Mouse (Mus musculus): Measurements from ENCODE around the gene Mdga2.

Mdga2 gene

GRCm38 (mm10) chr12:67056621-67057020 is 165.7 kb downstream of the Mdga2 start:
- DNase-seq (ENCODE audit: low spot score), result no peak

GRCm38 (mm10) chr12:67045099-67045750 is 177.1 kb downstream of the Mdga2 start:
- DNase-seq (ENCODE audit: low spot score), result peak; percentile 43

GRCm38 (mm10) chr12:67041865-67042264 is 180.5 kb downstream of the Mdga2 start:
- no peak for DNase-seq (ENCODE audit: low spot score)

GRCm38 (mm10) chr12:67035509-67036261 is 186.7 kb downstream of the Mdga2 start:
- no peak for DNase-seq (ENCODE audit: low spot score)

GRCm38 (mm10) chr12:67017192-67017591 is 205.2 kb downstream of the Mdga2 start:
- no peak for DNase-seq (ENCODE audit: low spot score)

- DNase-seq (ENCODE audit: low spot score), result peak; percentile 58
Measured at GRCm38 (mm10) chr12:67011368-67011767, 211.0 kb downstream of the Mdga2 start.

GRCm38 (mm10) chr12:67010318-67010717 is 212.0 kb downstream of the Mdga2 start:
- no peak for DNase-seq (ENCODE audit: low spot score)

GRCm38 (mm10) chr12:67009191-67009590 is 213.2 kb downstream of the Mdga2 start:
- DNase-seq (ENCODE audit: low spot score), result no peak

GRCm38 (mm10) chr12:66954129-66954528 is 268.2 kb downstream of the Mdga2 start:
- no peak for DNase-seq (ENCODE audit: low spot score)

GRCm38 (mm10) chr12:66915741-66916140 is 306.6 kb downstream of the Mdga2 start:
- DNase-seq (ENCODE audit: low spot score), result no peak

- DNase-seq (ENCODE audit: low spot score), result no peak
Measured at GRCm38 (mm10) chr12:66899366-66899765, 323.0 kb downstream of the Mdga2 start.

GRCm38 (mm10) chr12:66896790-66897189 is 325.6 kb downstream of the Mdga2 start:
- no peak for DNase-seq (ENCODE audit: low spot score)

GRCm38 (mm10) chr12:66890296-66890695 is 332.1 kb downstream of the Mdga2 start:
- DNase-seq (ENCODE audit: low spot score), result no peak

GRCm38 (mm10) chr12:66889276-66889675 is 333.1 kb downstream of the Mdga2 start:
- DNase-seq (ENCODE audit: low spot score), result no peak

- no peak for DNase-seq (ENCODE audit: low spot score)
Measured at GRCm38 (mm10) chr12:66888636-66889035, 333.7 kb downstream of the Mdga2 start.

- no peak for DNase-seq (ENCODE audit: low spot score)
Measured at GRCm38 (mm10) chr12:66866199-66866598, 356.1 kb downstream of the Mdga2 start.

- DNase-seq (ENCODE audit: low spot score), result peak; percentile 12
Measured at GRCm38 (mm10) chr12:66853167-66853566, 369.2 kb downstream of the Mdga2 start.

GRCm38 (mm10) chr12:66840336-66840735 is 382.0 kb downstream of the Mdga2 start:
- no peak for DNase-seq (ENCODE audit: low spot score)

- no peak for DNase-seq (ENCODE audit: low spot score)
Measured at GRCm38 (mm10) chr12:66755653-66756052, 466.7 kb downstream of the Mdga2 start.

- DNase-seq (ENCODE audit: low spot score), result no peak
Measured at GRCm38 (mm10) chr12:66734536-66734935, 487.8 kb downstream of the Mdga2 start.

GRCm38 (mm10) chr12:66724474-66724873 is 497.9 kb downstream of the Mdga2 start:
- DNase-seq (ENCODE audit: low spot score), result no peak

GRCm38 (mm10) chr12:66708334-66708733 is 514.0 kb downstream of the Mdga2 start:
- DNase-seq (ENCODE audit: low spot score), result no peak

GRCm38 (mm10) chr12:66707431-66707830 is 514.9 kb downstream of the Mdga2 start:
- no peak for DNase-seq (ENCODE audit: low spot score)

GRCm38 (mm10) chr12:66705015-66705414 is 517.3 kb downstream of the Mdga2 start:
- no peak for DNase-seq (ENCODE audit: low spot score)

Measured in layer of hippocampus, adult 11-12 months (tissue).